Mouse (Mus musculus): ENCODE measurements around the gene Grip1. TPM values are rescaled to one million over a fixed set of nuclear protein-coding genes. Genes with fewer than 3 reads are reported as not detected.

The Grip1 gene
- polyA plus RNA-seq, 1 experiment from 2014 or later = 3.2 TPM

DNA sequence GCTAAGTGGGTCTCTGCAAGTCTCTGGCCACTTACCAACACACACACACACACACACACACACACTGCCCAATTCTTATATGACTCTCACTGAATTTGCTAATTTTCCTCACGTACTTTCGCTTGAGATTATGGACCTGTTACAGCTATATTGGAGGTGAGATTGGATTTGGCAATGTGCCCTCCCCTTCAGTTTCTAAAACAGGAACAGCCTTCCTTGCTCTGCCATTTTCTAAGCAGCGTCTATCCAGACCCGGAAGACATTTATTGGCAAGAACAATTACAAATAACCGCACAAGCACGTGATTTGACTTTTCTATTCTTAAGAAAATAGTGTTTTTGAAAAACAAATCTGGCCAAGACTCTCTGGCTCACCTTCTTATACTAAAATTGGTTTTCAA is 590.6 kb downstream of the Grip1 start:
- Histone ChIP-seq H3K36me3 (ENCODE audit: control insufficient read depth, insufficient read depth, low read length) (no peaks in the 10 kb centered on the region), H3K27ac (ENCODE audit: low read depth) (no peak overlapping the region), H3K9me3 (ENCODE audit: control insufficient read depth, low read length) (no peaks in the 10 kb centered on the region), H3K4me1 (replicated peaks; ENCODE audit: control insufficient read depth, insufficient read depth, low read length) (no peaks in the 10 kb centered on the region), H3K4me3 (ENCODE audit: low read depth, low read length) (no peak overlapping the region), H3K9ac (ENCODE audit: low read length) (no peak overlapping the region), H3K27me3 (replicated peaks; ENCODE audit: control insufficient read depth, insufficient read depth, low read length) (no peaks in the 10 kb centered on the region), H3K4me2 (ENCODE audit: low read length) (no peak overlapping the region)
- ATAC-seq (replicated peaks; ENCODE audit: low FRiP score, low TSS enrichment, low read depth) (no peak), DNase-seq (ENCODE audit: low spot score) (no peak)
- 93% methylated on average over 6 of the region's 6 CpGs for WGBS

DNA sequence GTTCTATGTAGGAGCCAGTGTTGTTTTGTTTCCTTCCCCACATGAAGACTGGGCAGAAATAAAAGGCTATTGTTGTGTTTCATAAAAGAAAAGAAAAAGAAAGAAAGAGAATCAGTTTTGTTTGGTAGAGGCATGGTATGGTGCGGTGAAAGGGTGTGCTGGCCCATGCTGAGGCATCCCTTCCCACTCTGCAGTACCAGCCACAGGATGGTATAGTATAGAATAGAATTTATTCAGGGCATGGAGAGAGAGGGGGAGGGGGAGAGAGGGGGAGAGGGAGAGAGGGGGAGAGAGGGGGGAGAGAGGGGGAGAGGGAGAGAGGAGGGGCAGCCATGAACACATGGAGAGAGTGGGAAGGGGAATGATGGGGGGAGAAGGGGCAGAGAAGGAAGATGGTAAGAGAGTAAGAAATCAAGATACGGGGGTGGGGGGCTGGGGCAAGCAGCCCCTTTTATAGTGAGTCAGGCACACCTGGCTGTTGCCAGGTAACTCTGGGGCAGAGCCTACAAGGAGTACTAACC is 591.1 kb downstream of the Grip1 start:
- Histone ChIP-seq H3K9me3 (ENCODE audit: control insufficient read depth, low read length) (no peaks in the 10 kb centered on the region), H3K4me1 (replicated peaks; ENCODE audit: control insufficient read depth, insufficient read depth, low read length) (no peaks in the 10 kb centered on the region), H3K27ac (ENCODE audit: low read depth) (no peak overlapping the region), H3K36me3 (ENCODE audit: control insufficient read depth, insufficient read depth, low read length) (no peaks in the 10 kb centered on the region), H3K4me2 (ENCODE audit: low read length) (no peak overlapping the region), H3K4me3 (ENCODE audit: low read depth, low read length) (no peak overlapping the region), H3K27me3 (replicated peaks; ENCODE audit: control insufficient read depth, insufficient read depth, low read length) (no peaks in the 10 kb centered on the region), H3K9ac (ENCODE audit: low read length) (no peak overlapping the region)
- ATAC-seq (replicated peaks; ENCODE audit: low FRiP score, low TSS enrichment, low read depth) (no peak), DNase-seq (ENCODE audit: low spot score) (no peak)
- WGBS = 79% methylated on average over 2 of the region's 2 CpGs

DNA sequence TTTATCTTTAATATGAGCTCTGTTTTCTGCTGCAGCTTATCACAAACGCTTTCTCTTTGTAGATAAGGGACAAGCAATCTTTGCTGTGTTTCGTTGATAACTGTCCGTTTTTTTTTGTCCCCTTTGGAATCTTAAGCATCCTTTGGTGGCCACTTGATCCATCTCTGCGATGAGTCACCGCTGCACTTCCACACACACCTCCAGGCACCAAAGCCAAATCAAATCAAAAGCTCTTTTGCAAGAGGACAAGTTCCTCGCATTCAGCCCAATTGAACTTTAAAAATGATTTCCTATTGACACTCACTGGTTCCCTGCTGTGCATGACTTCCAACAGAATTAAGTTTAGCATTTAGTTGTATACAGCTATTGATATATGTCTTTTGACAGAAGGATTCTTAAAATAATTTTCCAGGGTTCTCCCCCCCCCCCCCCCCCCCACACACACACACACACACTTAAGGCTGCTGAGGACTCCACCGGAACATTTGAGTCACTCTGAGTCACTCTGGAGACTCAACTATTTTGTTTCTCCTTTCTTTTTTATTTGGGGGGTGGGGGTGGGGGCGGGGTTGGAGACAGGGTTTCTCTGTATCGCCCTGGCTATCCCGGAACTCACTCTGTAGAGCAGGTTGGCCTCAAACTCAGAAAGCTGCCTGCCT is 607.1 kb downstream of the Grip1 start:
- Histone ChIP-seq H3K4me1 (replicated peaks; ENCODE audit: control insufficient read depth, insufficient read depth, low read length) (no peaks in the 10 kb centered on the region), H3K27me3 (replicated peaks; ENCODE audit: control insufficient read depth, insufficient read depth, low read length) (no peaks in the 10 kb centered on the region), H3K27ac (ENCODE audit: low read depth) (no peak overlapping the region), H3K9me3 (ENCODE audit: control insufficient read depth, low read length) (no peaks in the 10 kb centered on the region), H3K4me3 (ENCODE audit: low read depth, low read length) (no peak overlapping the region), H3K4me2 (ENCODE audit: low read length) (no peak overlapping the region), H3K9ac (ENCODE audit: low read length) (no peak overlapping the region), H3K36me3 (ENCODE audit: control insufficient read depth, insufficient read depth, low read length) (no peaks in the 10 kb centered on the region)
- 75% methylated on average over 10 of the region's 10 CpGs for WGBS
- DNase-seq (ENCODE audit: low spot score) (no peak), ATAC-seq (replicated peaks; ENCODE audit: low FRiP score, low TSS enrichment, low read depth) (no peak)

DNA sequence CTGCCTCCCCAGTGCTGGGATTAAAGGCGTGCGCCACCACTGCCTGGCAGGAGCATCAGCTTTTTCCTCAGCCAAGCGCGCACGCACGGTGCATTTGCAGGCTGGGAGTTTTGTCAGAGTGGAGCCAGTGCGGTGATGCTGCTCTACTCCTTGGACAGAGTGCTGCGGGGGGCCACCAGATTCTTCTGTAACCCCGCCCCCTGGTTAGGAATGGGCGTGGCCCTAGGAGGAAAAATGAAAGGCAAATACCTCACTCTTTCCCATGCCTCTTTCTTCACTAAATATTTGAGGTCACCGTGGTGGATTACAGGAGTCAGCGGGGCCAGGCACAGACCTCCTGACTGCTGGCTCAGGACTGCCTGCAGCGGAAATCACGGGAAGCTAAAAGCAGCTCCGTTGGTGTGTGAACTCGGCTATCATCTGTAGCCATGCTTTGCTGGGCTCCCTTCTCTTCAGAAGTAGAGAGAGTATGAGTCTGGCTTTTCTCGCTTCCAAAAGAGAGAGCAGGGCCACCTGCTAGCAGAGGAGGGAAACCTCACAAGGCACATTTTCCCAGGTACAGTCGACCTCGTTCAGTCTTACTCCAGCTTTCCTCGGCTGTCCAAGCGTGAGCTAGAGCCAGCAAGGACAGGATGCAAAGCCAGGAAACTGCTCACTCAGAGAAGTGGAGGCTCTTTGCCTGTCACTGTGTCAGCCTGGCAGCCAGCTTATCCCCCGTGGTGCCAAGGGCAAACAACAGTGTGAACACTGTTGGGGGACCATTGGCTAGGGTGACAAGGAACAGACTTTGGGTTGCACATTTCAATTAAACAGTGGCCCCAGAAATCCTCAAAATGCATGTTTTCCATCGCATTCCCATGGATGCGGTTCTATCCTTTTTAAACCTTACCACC is 607.9 kb downstream of the Grip1 start:
- ATAC-seq (replicated peaks; ENCODE audit: low FRiP score, low TSS enrichment, low read depth) (no peak), DNase-seq (ENCODE audit: low spot score) (no peak)
- 82% methylated on average over 24 of the region's 24 CpGs for WGBS

DNA sequence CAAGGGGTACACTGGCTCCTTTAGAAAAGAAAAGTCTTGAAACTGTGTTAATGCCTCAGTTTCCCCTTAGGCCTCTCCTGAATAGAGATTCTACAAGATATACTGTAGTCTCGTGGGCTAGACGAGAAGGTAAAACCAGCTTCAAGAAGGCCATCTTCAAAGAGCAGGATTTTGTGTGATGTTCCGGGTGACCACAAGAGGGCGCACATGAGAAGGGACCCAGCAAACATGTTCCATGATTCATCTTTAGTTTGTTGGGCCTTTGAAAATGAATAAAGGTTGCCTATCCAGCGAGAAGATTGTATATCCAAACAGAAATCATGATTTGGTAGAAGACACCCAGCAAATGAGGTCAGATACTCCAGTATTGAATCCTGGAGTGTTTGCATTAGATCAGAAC is 610.8 kb downstream of the Grip1 start:
- Histone ChIP-seq H3K9ac (ENCODE audit: low read length) (no peak overlapping the region), H3K4me1 (replicated peaks; ENCODE audit: control insufficient read depth, insufficient read depth, low read length) (no peaks in the 10 kb centered on the region), H3K4me2 (ENCODE audit: low read length) (no peak overlapping the region), H3K4me3 (ENCODE audit: low read depth, low read length) (no peak overlapping the region), H3K9me3 (ENCODE audit: control insufficient read depth, low read length) (no peaks in the 10 kb centered on the region), H3K36me3 (ENCODE audit: control insufficient read depth, insufficient read depth, low read length) (no peaks in the 10 kb centered on the region), H3K27ac (ENCODE audit: low read depth) (no peak overlapping the region), H3K27me3 (replicated peaks; ENCODE audit: control insufficient read depth, insufficient read depth, low read length) (no peaks in the 10 kb centered on the region)
- ATAC-seq (replicated peaks; ENCODE audit: low FRiP score, low TSS enrichment, low read depth) (no peak), DNase-seq (ENCODE audit: low spot score) (peak; percentile 73)
- WGBS = 24% methylated on average over 5 of the region's 5 CpGs

More for the DNA sequence above, 607.9 kb downstream of the Grip1 start:
- H3K27me3 ChIP-seq (replicated peaks; ENCODE audit: control insufficient read depth, insufficient read depth, low read length) = no peaks in the 10 kb centered on the region
- no peaks in the 10 kb centered on the region for H3K9me3 ChIP-seq (ENCODE audit: control insufficient read depth, low read length)
- H3K27ac ChIP-seq (ENCODE audit: low read depth) = no peak overlapping the region
- H3K36me3 ChIP-seq (ENCODE audit: control insufficient read depth, insufficient read depth, low read length) = no peaks in the 10 kb centered on the region
- H3K9ac ChIP-seq (ENCODE audit: low read length) = no peak overlapping the region
- no peak overlapping the region for H3K4me3 ChIP-seq (ENCODE audit: low read depth, low read length)
- H3K4me2 ChIP-seq (ENCODE audit: low read length) = no peak overlapping the region
- no peaks in the 10 kb centered on the region for H3K4me1 ChIP-seq (replicated peaks; ENCODE audit: control insufficient read depth, insufficient read depth, low read length)

- DNase-seq (ENCODE audit: low spot score) = no peak
- Histone ChIP-seq H3K36me3 (ENCODE audit: control insufficient read depth, insufficient read depth, low read length) (no peaks in the 10 kb centered on the region), H3K4me1 (replicated peaks; ENCODE audit: control insufficient read depth, insufficient read depth, low read length) (no peaks in the 10 kb centered on the region), H3K4me2 (ENCODE audit: low read length) (no peak overlapping the region), H3K27ac (ENCODE audit: low read depth) (no peak overlapping the region), H3K27me3 (replicated peaks; ENCODE audit: control insufficient read depth, insufficient read depth, low read length) (no peaks in the 10 kb centered on the region), H3K9me3 (ENCODE audit: control insufficient read depth, low read length) (no peaks in the 10 kb centered on the region), H3K9ac (ENCODE audit: low read length) (no peak overlapping the region), H3K4me3 (ENCODE audit: low read depth, low read length) (no peak overlapping the region)
- 92% methylated on average over 10 of the region's 10 CpGs for WGBS
- no peak for ATAC-seq (replicated peaks; ENCODE audit: low FRiP score, low TSS enrichment, low read depth)
These were observed 612.7 kb downstream of the Grip1 start for GRCm38 (mm10) chr10:120066319-120066718.

DNA sequence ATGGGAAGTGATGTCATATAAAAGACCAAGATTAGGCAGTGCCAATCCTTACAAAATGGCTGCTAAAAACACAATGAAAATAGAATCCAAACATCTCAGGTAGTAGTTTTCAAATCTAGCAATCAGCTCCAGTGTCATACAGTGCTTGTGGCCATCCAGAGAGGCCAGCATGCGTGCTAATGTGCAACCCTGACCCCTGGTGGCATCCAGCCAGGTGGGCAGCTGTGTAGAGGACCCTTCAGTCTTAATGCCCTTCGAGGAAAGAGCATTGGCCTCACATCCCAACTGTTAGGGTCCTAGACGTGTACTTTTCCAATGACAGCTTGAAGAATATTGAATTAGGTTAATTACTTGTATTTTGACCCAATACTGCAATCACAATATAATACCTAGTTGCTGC is 624.2 kb downstream of the Grip1 start:
- Histone ChIP-seq H3K4me2 (ENCODE audit: low read length) (no peak overlapping the region), H3K27ac (ENCODE audit: low read depth) (no peak overlapping the region), H3K27me3 (replicated peaks; ENCODE audit: control insufficient read depth, insufficient read depth, low read length) (no peaks in the 10 kb centered on the region), H3K4me3 (ENCODE audit: low read depth, low read length) (no peak overlapping the region), H3K4me1 (replicated peaks; ENCODE audit: control insufficient read depth, insufficient read depth, low read length) (no peaks in the 10 kb centered on the region), H3K36me3 (ENCODE audit: control insufficient read depth, insufficient read depth, low read length) (no peaks in the 10 kb centered on the region), H3K9ac (ENCODE audit: low read length) (no peak overlapping the region), H3K9me3 (ENCODE audit: control insufficient read depth, low read length) (no peaks in the 10 kb centered on the region)
- ATAC-seq (replicated peaks; ENCODE audit: low FRiP score, low TSS enrichment, low read depth) (no peak), DNase-seq (ENCODE audit: low spot score) (no peak)
- WGBS = 77% methylated on average over 3 of the region's 3 CpGs

GRCm38 (mm10) chr10:120092548-120092947 is 638.9 kb downstream of the Grip1 start:
- Histone ChIP-seq H3K4me1 (replicated peaks; ENCODE audit: control insufficient read depth, insufficient read depth, low read length) (no peaks in the 10 kb centered on the region), H3K27ac (ENCODE audit: low read depth) (no peak overlapping the region), H3K9me3 (ENCODE audit: control insufficient read depth, low read length) (no peaks in the 10 kb centered on the region), H3K4me3 (ENCODE audit: low read depth, low read length) (no peak overlapping the region), H3K27me3 (replicated peaks; ENCODE audit: control insufficient read depth, insufficient read depth, low read length) (no peaks in the 10 kb centered on the region), H3K9ac (ENCODE audit: low read length) (no peak overlapping the region), H3K4me2 (ENCODE audit: low read length) (no peak overlapping the region), H3K36me3 (ENCODE audit: control insufficient read depth, insufficient read depth, low read length) (peaks cover 9% of the 10 kb centered on the region)
- WGBS = 89% methylated on average over 12 of the region's 12 CpGs
- no peak for DNase-seq (ENCODE audit: low spot score)
- no peak for ATAC-seq (replicated peaks; ENCODE audit: low FRiP score, low TSS enrichment, low read depth)

Measured in intestine, embryonic 14.5 days (tissue).